ENCODE assay signal across 8 mouse cellular contexts in genomic region chr15:78320825-78321496, GRCm38 (mm10). TPM values are rescaled to one million over a fixed set of nuclear protein-coding genes. Genes with fewer than 3 reads are reported as not detected.
A peak's percentile ranks its signal among the peaks of the same experiment; 100 is the strongest.
DNase-seq lines count a peak whose midpoint lies in the region; ATAC-seq lines count a peak whose summit lies in the region.

No protein-coding gene starts in this region.

- H3K9ac ChIP-seq in hindbrain, embryonic 13.5 days, result no peak overlapping the region
- H3K9ac ChIP-seq in midbrain, embryonic 14.5 days (replicated peaks; ENCODE audit: low read length), result no peak overlapping the region

- peaks cover 6% of the 10 kb centered on the region; the same call in 1 of the 2 replicates for H3K4me1 ChIP-seq in hindbrain, embryonic 10.5 days (replicated peaks)
- 0 out of 2 replicates have a peak, but pooled peaks cover 4% of the 10 kb centered on the region for H3K4me1 ChIP-seq in hindbrain, embryonic 13.5 days (replicated peaks)
- no peaks in the 10 kb centered on the region for H3K4me1 ChIP-seq in midbrain, embryonic 14.5 days (ENCODE audit: control insufficient read depth, insufficient read depth, low read length)

- H3K4me3 ChIP-seq in hindbrain, embryonic 10.5 days, result no peak overlapping the region
- H3K4me3 ChIP-seq in hindbrain, embryonic 13.5 days, result no peak overlapping the region
- no peak overlapping the region for H3K4me3 ChIP-seq in midbrain, embryonic 14.5 days (replicated peaks; ENCODE audit: low read depth, low read length)

- WGBS in hindbrain, embryonic 10.5 days, result 20% methylated on average over 5 of the region's 5 CpGs
- 27% methylated on average over 5 of the region's 5 CpGs for WGBS in hindbrain, embryonic 13.5 days
- WGBS in midbrain, embryonic 14.5 days, result 13% methylated on average over 5 of the region's 5 CpGs

- no peak for ATAC-seq in hindbrain, embryonic 13.5 days (ENCODE audit: low FRiP score)
- no peak for ATAC-seq in midbrain, embryonic 14.5 days (ENCODE audit: low FRiP score, low TSS enrichment)

- intact Hi-C loops in left cerebral cortex, postnatal 4 days (cut with DNase I), result loop anchor here (5.0 kb wide), 1 partner anchor 64 kb away; no protein-coding TSS in a partner anchor

- H3K27ac ChIP-seq in hindbrain, embryonic 10.5 days, result no peak overlapping the region
- no peak overlapping the region for H3K27ac ChIP-seq in hindbrain, embryonic 13.5 days
- H3K27ac ChIP-seq in midbrain, embryonic 14.5 days (replicated peaks; ENCODE audit: low read depth, low read length), result no peak overlapping the region

- no peaks in the 10 kb centered on the region for H3K9me3 ChIP-seq in hindbrain, embryonic 10.5 days
- H3K9me3 ChIP-seq in hindbrain, embryonic 13.5 days, result no peaks in the 10 kb centered on the region
- no peaks in the 10 kb centered on the region for H3K9me3 ChIP-seq in midbrain, embryonic 14.5 days (ENCODE audit: control insufficient read depth, low read length)

- no peak overlapping the region for H3K4me2 ChIP-seq in hindbrain, embryonic 13.5 days
- no peak overlapping the region for H3K4me2 ChIP-seq in midbrain, embryonic 14.5 days (ENCODE audit: low read length)

- H3K27me3 ChIP-seq in hindbrain, embryonic 10.5 days (ENCODE audit: insufficient read depth, poor library complexity, severe bottlenecking), result no peaks in the 10 kb centered on the region
- H3K27me3 ChIP-seq in hindbrain, embryonic 13.5 days, result no peaks in the 10 kb centered on the region
- no peaks in the 10 kb centered on the region for H3K27me3 ChIP-seq in midbrain, embryonic 14.5 days (ENCODE audit: control insufficient read depth, insufficient read depth, low read length)
- no peaks in the 10 kb centered on the region for H3K27me3 ChIP-seq in splenic B cell, adult 2 months (ENCODE audit: control insufficient read depth, insufficient read depth, low read length, poor library complexity, severe bottlenecking)

- DNase-seq in hindbrain, embryonic 10.5 days (ENCODE audit: low spot score), result peak; percentile 70
- DNase-seq in cerebellum, postnatal 10 days, result peak; percentile 87 to 88
- peak; percentile 74 for DNase-seq in gastrocnemius, postnatal 25 days
- peak; percentile 39 for DNase-seq in kidney, adult 11 months
- peak; percentile 75 for DNase-seq in left cerebral cortex, postnatal 4 days
- DNase-seq in midbrain, embryonic 14.5 days, result peak; percentile 80
- peak; percentile 72 for DNase-seq in splenic B cell, adult 2 months (ENCODE audit: low read depth, low spot score)

- H3K36me3 ChIP-seq in hindbrain, embryonic 10.5 days, result no peaks in the 10 kb centered on the region
- H3K36me3 ChIP-seq in hindbrain, embryonic 13.5 days, result no peaks in the 10 kb centered on the region
- H3K36me3 ChIP-seq in midbrain, embryonic 14.5 days (ENCODE audit: control insufficient read depth, insufficient read depth, low read length), result no peaks in the 10 kb centered on the region
- H3K36me3 ChIP-seq in splenic B cell, adult 2 months (ENCODE audit: control insufficient read depth, insufficient read depth, low read length, poor library complexity, severe bottlenecking), result no peaks in the 10 kb centered on the region

RNA-seq across cellular contexts. Expression of gene Csf2rb, which starts 4.6 kb away (rescaled TPM):
- polyA plus RNA-seq in hindbrain, embryonic 10.5 days (2016; fragmentation: Nextera tagmentation; extraction: Ambion mirVana), result 2.3 and 3.8 TPM in 2 replicates
- polyA plus RNA-seq in hindbrain, embryonic 13.5 days (2015; fragmentation: Nextera tagmentation; extraction: Ambion mirVana), result 0.39 and 0.40 TPM in 2 replicates
- total RNA-seq in gastrocnemius, postnatal 25 days (2021), result 1 to 10 TPM in 1 of 2 experiments, under 1 TPM in 1; 0.95 to 2.4 TPM
- 1 to 10 TPM; 1.3 to 2.4 TPM for total RNA-seq in left cerebral cortex, postnatal 4 days (2021)
- polyA plus RNA-seq in midbrain, embryonic 14.5 days (2014; fragmentation: Nextera tagmentation; extraction: Ambion mirVana), result 0.28 and 1.0 TPM in 2 replicates

RNA-seq across cellular contexts. Expression of gene Csf2rb2, which starts 15.4 kb away (rescaled TPM):
- polyA plus RNA-seq in hindbrain, embryonic 10.5 days (2016; fragmentation: Nextera tagmentation; extraction: Ambion mirVana), result 0.39 and 0.60 TPM in 2 replicates
- polyA plus RNA-seq in hindbrain, embryonic 13.5 days (2015; fragmentation: Nextera tagmentation; extraction: Ambion mirVana), result 0.06 and 0.21 TPM in 2 replicates
- 1 to 10 TPM in 1 of 2 experiments, under 1 TPM in 1; 0.38 to 1.1 TPM for total RNA-seq in gastrocnemius, postnatal 25 days (2021)
- under 1 TPM; 0.46 TPM for total RNA-seq in left cerebral cortex, postnatal 4 days (2021)
- polyA plus RNA-seq in midbrain, embryonic 14.5 days (2014; fragmentation: Nextera tagmentation; extraction: Ambion mirVana), result 0.47 TPM in 1 of 2 replicates, not detected in the other
